In the genomic region with DNA sequence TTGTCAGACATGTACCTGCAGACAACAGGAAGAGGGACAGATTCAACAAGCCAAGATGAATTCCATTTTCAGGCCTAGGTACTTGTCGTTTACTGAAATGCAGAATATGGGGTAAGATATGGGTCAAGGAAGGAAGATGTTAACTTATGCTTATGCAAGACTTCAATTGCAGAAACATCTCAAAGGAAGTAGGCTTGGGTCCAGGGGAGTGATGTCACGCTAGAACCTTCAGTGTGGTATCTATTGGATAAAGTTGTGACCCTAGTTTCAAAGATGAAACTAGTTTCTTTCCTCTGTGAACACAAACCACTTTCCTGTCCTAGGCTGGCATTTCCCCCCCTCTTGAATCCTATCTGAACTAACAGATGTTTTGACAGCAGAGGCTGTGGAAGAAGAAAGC, we compare ENCODE assay signal across 23 mouse cellular contexts.
"Had no signal": no experiment of that assay in that cellular context is flagged by ENCODE, and none has a peak within 500 bp of the region (broad histone marks: within the 10 kb centered on the region; RNA-seq: fewer than 3 reads in every experiment).

No protein-coding gene starts in this region.

- H3K27ac ChIP-seq: limb, embryonic 10.5 days; limb, embryonic 13.5 days; liver, embryonic 12.5 days; liver, embryonic 15.5 days; lung, embryonic 15.5 days; macrophage; neural tube, embryonic 12.5 days; neural tube, embryonic 15.5 days; stomach, embryonic 15.5 days had no signal

- H3K4me3 ChIP-seq: limb, embryonic 10.5 days; limb, embryonic 13.5 days; liver, embryonic 12.5 days; liver, embryonic 15.5 days; lung, embryonic 15.5 days; neural tube, embryonic 12.5 days; neural tube, embryonic 15.5 days; stomach, embryonic 15.5 days had no signal

- H3K36me3 ChIP-seq: limb, embryonic 10.5 days; limb, embryonic 13.5 days; liver, embryonic 12.5 days; liver, embryonic 15.5 days; lung, embryonic 15.5 days; neural tube, embryonic 12.5 days; neural tube, embryonic 15.5 days; stomach, embryonic 15.5 days had no signal

- H3K4me2 ChIP-seq: limb, embryonic 13.5 days; liver, embryonic 12.5 days; liver, embryonic 15.5 days; lung, embryonic 15.5 days; midbrain, embryonic 11.5 days; neural tube, embryonic 12.5 days; neural tube, embryonic 15.5 days; stomach, embryonic 15.5 days had no signal

- H3K9me3 ChIP-seq: limb, embryonic 10.5 days; limb, embryonic 13.5 days; liver, embryonic 12.5 days; liver, embryonic 15.5 days; lung, embryonic 15.5 days; neural tube, embryonic 12.5 days; neural tube, embryonic 15.5 days; stomach, embryonic 15.5 days had no signal

- DNase-seq: kidney, adult 11 months; kidney, adult 9 months; kidney, postnatal 14 days; kidney, postnatal 4 days; liver; lung, adult 18-20 months; lung, postnatal 14 days; midbrain, embryonic 14.5 days; retina, postnatal 1 day; right cerebral cortex, postnatal 25 days; spleen, adult 18-20 months; thymus, adult 18-20 months; thymus, postnatal 4 days had no signal

- H3K9ac ChIP-seq: limb, embryonic 13.5 days; liver, embryonic 12.5 days; liver, embryonic 15.5 days; lung, embryonic 15.5 days; neural tube, embryonic 12.5 days; neural tube, embryonic 15.5 days; stomach, embryonic 15.5 days had no signal

- H3K4me1 ChIP-seq: limb, embryonic 10.5 days; limb, embryonic 13.5 days; liver, embryonic 12.5 days; liver, embryonic 15.5 days; lung, embryonic 15.5 days; neural tube, embryonic 12.5 days; neural tube, embryonic 15.5 days; stomach, embryonic 15.5 days had no signal

- H3K27me3 ChIP-seq: limb, embryonic 13.5 days; liver, embryonic 12.5 days; liver, embryonic 15.5 days; lung, embryonic 15.5 days; neural tube, embryonic 12.5 days; neural tube, embryonic 15.5 days; stomach, embryonic 15.5 days had no signal

- ATAC-seq: liver, embryonic 12.5 days had no signal
